Mouse (Mus musculus): ENCODE data around the gene Psme4. TPM values are rescaled to one million over a fixed set of nuclear protein-coding genes. Genes with fewer than 3 reads are reported as not detected.

Gene Psme4
- polyA plus RNA-seq, 1 experiment from 2014 or later, result 21.2 TPM

GRCm38 (mm10) chr11:30765076-30765475 is 6.5 kb upstream of the Psme4 start:
- Histone ChIP-seq H3K4me3 (no peak overlapping the region), H3K36me3 (no peaks in the 10 kb centered on the region), H3K4me1 (no peaks in the 10 kb centered on the region), H3K27me3 (ENCODE audit: insufficient read depth, poor library complexity, severe bottlenecking) (no peaks in the 10 kb centered on the region), H3K27ac (no peak overlapping the region), H3K9me3 (no peaks in the 10 kb centered on the region)
- WGBS, result 77% methylated on average over 1 of the region's 1 CpGs
- DNase-seq (ENCODE audit: low spot score), result no peak

GRCm38 (mm10) chr11:30770817-30771216 is 709 bp upstream of the Psme4 start:
- H3K27me3 ChIP-seq (ENCODE audit: insufficient read depth, poor library complexity, severe bottlenecking), result no peaks in the 10 kb centered on the region
- no peaks in the 10 kb centered on the region for H3K36me3 ChIP-seq
- peaks cover 5% of the 10 kb centered on the region; the same call in 1 of the 2 replicates for H3K4me1 ChIP-seq
- H3K9me3 ChIP-seq, result no peaks in the 10 kb centered on the region
- H3K27ac ChIP-seq, result peak overlapping the region; percentile 98
- 73% methylated on average over 3 of the region's 3 CpGs for WGBS
- peak overlapping the region; percentile 96 for H3K4me3 ChIP-seq
- DNase-seq (ENCODE audit: low spot score), result no peak

- Histone ChIP-seq H3K27me3 (ENCODE audit: insufficient read depth, poor library complexity, severe bottlenecking) (no peaks in the 10 kb centered on the region), H3K4me3 (peak overlapping the region; percentile 96)
- under 1% methylated on average over 64 of the region's 64 CpGs for WGBS
Observed at GRCm38 (mm10) chr11:30771904-30772581, 517 bp downstream of the Psme4 start.

GRCm38 (mm10) chr11:30772777-30773417 is 1.4 kb downstream of the Psme4 start:
- no peak for DNase-seq (ENCODE audit: low spot score)

More at GRCm38 (mm10) chr11:30771904-30772581, 517 bp downstream of the Psme4 start:
- H3K4me1 ChIP-seq, result peaks cover 7% of the 10 kb centered on the region
- DNase-seq (ENCODE audit: low spot score), result peak; percentile 90
- no peaks in the 10 kb centered on the region for H3K36me3 ChIP-seq
- no peaks in the 10 kb centered on the region for H3K9me3 ChIP-seq
- H3K27ac ChIP-seq, result peak overlapping the region; percentile 98

GRCm38 (mm10) chr11:30774638-30775037 is 3.1 kb downstream of the Psme4 start:
- H3K4me1 ChIP-seq, result peaks cover 18% of the 10 kb centered on the region
- H3K4me3 ChIP-seq, result no peak overlapping the region
- H3K36me3 ChIP-seq, result no peaks in the 10 kb centered on the region
- H3K27ac ChIP-seq, result no peak overlapping the region
- no peak for DNase-seq (ENCODE audit: low spot score)
- no peaks in the 10 kb centered on the region for H3K27me3 ChIP-seq (ENCODE audit: insufficient read depth, poor library complexity, severe bottlenecking)
- WGBS, result 95% methylated on average over 1 of the region's 1 CpGs
- no peaks in the 10 kb centered on the region for H3K9me3 ChIP-seq

More at GRCm38 (mm10) chr11:30772777-30773417, 1.4 kb downstream of the Psme4 start:
- 3% methylated on average over 21 of the region's 21 CpGs for WGBS
- peak overlapping the region; percentile 98 for H3K27ac ChIP-seq
- no peaks in the 10 kb centered on the region for H3K27me3 ChIP-seq (ENCODE audit: insufficient read depth, poor library complexity, severe bottlenecking)
- peak overlapping the region; percentile 96 for H3K4me3 ChIP-seq
- no peaks in the 10 kb centered on the region for H3K36me3 ChIP-seq
- peaks cover 16% of the 10 kb centered on the region for H3K4me1 ChIP-seq
- no peaks in the 10 kb centered on the region for H3K9me3 ChIP-seq

GRCm38 (mm10) chr11:30777498-30777897 is 6.0 kb downstream of the Psme4 start:
- H3K4me3 ChIP-seq, result no peak overlapping the region
- no peaks in the 10 kb centered on the region for H3K27me3 ChIP-seq (ENCODE audit: insufficient read depth, poor library complexity, severe bottlenecking)
- WGBS, result 54% methylated on average over 4 of the region's 4 CpGs
- no peaks in the 10 kb centered on the region for H3K9me3 ChIP-seq
- H3K36me3 ChIP-seq, result no peaks in the 10 kb centered on the region
- DNase-seq (ENCODE audit: low spot score), result peak; percentile 75
- H3K4me1 ChIP-seq, result peaks cover 18% of the 10 kb centered on the region
- no peak overlapping the region for H3K27ac ChIP-seq

- H3K4me3 ChIP-seq, result no peak overlapping the region
- peaks cover 20% of the 10 kb centered on the region for H3K4me1 ChIP-seq
- no peak for DNase-seq (ENCODE audit: low spot score)
- no peaks in the 10 kb centered on the region for H3K27me3 ChIP-seq (ENCODE audit: insufficient read depth, poor library complexity, severe bottlenecking)
- WGBS, result 83% methylated on average over 2 of the region's 2 CpGs
- H3K36me3 ChIP-seq, result no peaks in the 10 kb centered on the region
- no peaks in the 10 kb centered on the region for H3K9me3 ChIP-seq
- no peak overlapping the region for H3K27ac ChIP-seq
Observed at GRCm38 (mm10) chr11:30780893-30781292, 9.4 kb downstream of the Psme4 start.

GRCm38 (mm10) chr11:30781612-30782011 is 10.1 kb downstream of the Psme4 start:
- Histone ChIP-seq H3K27ac (no peak overlapping the region), H3K4me1 (peaks cover 20% of the 10 kb centered on the region), H3K36me3 (no peaks in the 10 kb centered on the region), H3K4me3 (no peak overlapping the region), H3K9me3 (no peaks in the 10 kb centered on the region), H3K27me3 (ENCODE audit: insufficient read depth, poor library complexity, severe bottlenecking) (no peaks in the 10 kb centered on the region)
- WGBS, result 95% methylated on average over 1 of the region's 1 CpGs
- DNase-seq (ENCODE audit: low spot score), result no peak

- Histone ChIP-seq H3K36me3 (no peaks in the 10 kb centered on the region), H3K4me3 (no peak overlapping the region), H3K27ac (no peak overlapping the region), H3K4me1 (peaks cover 7% of the 10 kb centered on the region), H3K27me3 (ENCODE audit: insufficient read depth, poor library complexity, severe bottlenecking) (no peaks in the 10 kb centered on the region), H3K9me3 (no peaks in the 10 kb centered on the region)
- no peak for DNase-seq (ENCODE audit: low spot score)
- WGBS, result 66% methylated on average over 3 of the region's 3 CpGs
Observed at GRCm38 (mm10) chr11:30785497-30785896, 14.0 kb downstream of the Psme4 start.

GRCm38 (mm10) chr11:30786230-30786983 is 14.9 kb downstream of the Psme4 start:
- H3K27ac ChIP-seq, result no peak overlapping the region
- 91% methylated on average over 7 of the region's 7 CpGs for WGBS
- no peaks in the 10 kb centered on the region for H3K36me3 ChIP-seq
- H3K27me3 ChIP-seq (ENCODE audit: insufficient read depth, poor library complexity, severe bottlenecking), result no peaks in the 10 kb centered on the region
- no peak overlapping the region for H3K4me3 ChIP-seq
- no peak for DNase-seq (ENCODE audit: low spot score)
- no peaks in the 10 kb centered on the region for H3K9me3 ChIP-seq
- peaks cover 7% of the 10 kb centered on the region for H3K4me1 ChIP-seq

- Histone ChIP-seq H3K4me3 (no peak overlapping the region), H3K9me3 (no peaks in the 10 kb centered on the region), H3K27ac (no peak overlapping the region), H3K36me3 (peaks cover 27% of the 10 kb centered on the region), H3K27me3 (ENCODE audit: insufficient read depth, poor library complexity, severe bottlenecking) (no peaks in the 10 kb centered on the region), H3K4me1 (no peaks in the 10 kb centered on the region)
- no peak for DNase-seq (ENCODE audit: low spot score)
- WGBS, result 96% methylated on average over 7 of the region's 7 CpGs
Observed at GRCm38 (mm10) chr11:30792680-30793079, 21.2 kb downstream of the Psme4 start.

GRCm38 (mm10) chr11:30793753-30794152 is 22.2 kb downstream of the Psme4 start:
- no peak for DNase-seq (ENCODE audit: low spot score)
- no peak overlapping the region for H3K4me3 ChIP-seq
- H3K9me3 ChIP-seq, result no peaks in the 10 kb centered on the region
- H3K27ac ChIP-seq, result no peak overlapping the region
- peaks cover 27% of the 10 kb centered on the region for H3K36me3 ChIP-seq
- no peaks in the 10 kb centered on the region for H3K27me3 ChIP-seq (ENCODE audit: insufficient read depth, poor library complexity, severe bottlenecking)
- 92% methylated on average over 1 of the region's 1 CpGs for WGBS
- H3K4me1 ChIP-seq, result no peaks in the 10 kb centered on the region

GRCm38 (mm10) chr11:30797236-30797635 is 25.7 kb downstream of the Psme4 start:
- 92% methylated on average over 2 of the region's 2 CpGs for WGBS
- no peak overlapping the region for H3K27ac ChIP-seq
- H3K9me3 ChIP-seq, result no peaks in the 10 kb centered on the region
- no peak for DNase-seq (ENCODE audit: low spot score)
- H3K4me3 ChIP-seq, result no peak overlapping the region
- H3K36me3 ChIP-seq, result peaks cover 23% of the 10 kb centered on the region
- H3K4me1 ChIP-seq, result no peaks in the 10 kb centered on the region
- H3K27me3 ChIP-seq (ENCODE audit: insufficient read depth, poor library complexity, severe bottlenecking), result no peaks in the 10 kb centered on the region

All from heart, embryonic 10.5 days (tissue).